Mouse (Mus musculus) spleen, adult 2 months (tissue): ENCODE data around the gene Sytl3. TPM values are rescaled to one million over a fixed set of nuclear protein-coding genes. Genes with fewer than 3 reads are reported as not detected.
A peak's percentile ranks its signal among the peaks of the same experiment; 100 is the strongest.

ENCODE experiments used
- DNase-seq, 2 experiments: peaks; one replicate each; pipeline versions ENCODE4 v3.0.0 to v3.0.0-alpha.2; 2012 to 2021; ENCODE audit warnings: low spot score in 2 of 2, low read depth in 1 of 2
- H3K27ac ChIP-seq: fragments of 200-500 bp; 2 replicates; pipeline ENCODE4 v1.5.1; 2012; ENCODE audit warnings: low read length, inconsistent platforms; ENCODE audit not compliant: insufficient read depth
- H3K27me3 ChIP-seq: fragments of 200-500 bp; 2 replicates; pipeline ENCODE4 v1.6.1; 2012; ENCODE audit warnings: mild to moderate bottlenecking, moderate library complexity, low read length, inconsistent platforms; ENCODE audit not compliant: control insufficient read depth, insufficient read depth
- H3K36me3 ChIP-seq: fragments of 200-500 bp; 2 replicates; pipeline ENCODE4 v1.6.1; 2012; ENCODE audit warnings: mild to moderate bottlenecking, low read length, inconsistent platforms; ENCODE audit not compliant: control insufficient read depth, insufficient read depth
- H3K4me1 ChIP-seq: fragments of 200-500 bp; 2 replicates; pipeline ENCODE4 v1.6.1; 2011; ENCODE audit warnings: inconsistent platforms; ENCODE audit not compliant: control insufficient read depth, insufficient read depth, insufficient read length
- H3K4me3 ChIP-seq: fragments of 200-500 bp; 2 replicates; pipeline ENCODE4 v1.5.1; 2011; ENCODE audit warnings: mild to moderate bottlenecking, inconsistent platforms; ENCODE audit not compliant: insufficient read depth, insufficient read length; ENCODE audit errors: extremely low read depth
- CTCF ChIP-seq: fragments of 200-500 bp; IDR thresholded peaks from 2 replicates; pipeline ENCODE4 v1.5.1; 2011; ENCODE audit warnings: mild to moderate bottlenecking, inconsistent platforms; ENCODE audit not compliant: insufficient read depth, insufficient read length, insufficient replicate concordance; ENCODE audit errors: extremely low read depth
- POLR2A ChIP-seq: fragments of 200-500 bp; IDR thresholded peaks from 2 replicates; pipeline ENCODE4 v1.6.1; 2011; ENCODE audit warnings: low read depth, low read length, inconsistent platforms
- WGBS: fragments of 180-500 bp; shearing (Covaris S2); methylation state at CpG from one replicate; pipeline ENCODE4 v1.1.7; 2018; 5-methylcytosine and 5-hydroxymethylcytosine counted together
- polyA plus RNA-seq: library from polyadenylated mRNA; depleted of rRNA; stranded (reverse); fragments of >200 nt; gene quantifications from 2 replicates; pipeline ENCODE4 v1.2.3, GENCODE M21; 2012

The Sytl3 gene
- polyA plus RNA-seq, 1 experiment, result 3.8 TPM

- TF ChIP-seq CTCF (no peak), POLR2A (no peak)
- WGBS, result 34% methylated on average over 7 of the region's 7 CpGs
- DNase-seq, result no peak
- Histone ChIP-seq H3K27me3 (no peaks in the 10 kb centered on the region), H3K27ac (peak overlapping the region; percentile 60), H3K4me3 (peak overlapping the region; percentile 45), H3K36me3 (0 out of 2 replicates have a peak, but pooled peaks cover 1% of the 10 kb centered on the region), H3K4me1 (peaks cover 31% of the 10 kb centered on the region)
Observed at GRCm38 (mm10) chr17:6779632-6780031, 120.7 kb downstream of the Sytl3 start.

GRCm38 (mm10) chr17:6780521-6781115 is 121.7 kb downstream of the Sytl3 start:
- H3K27ac ChIP-seq, result peak overlapping the region; percentile 60; the same call in 1 of the 2 replicates
- no peaks in the 10 kb centered on the region for H3K36me3 ChIP-seq
- 15% methylated on average over 4 of the region's 4 CpGs for WGBS
- peaks cover 25% of the 10 kb centered on the region for H3K4me1 ChIP-seq
- DNase-seq, result peak in 1 of 2 experiments; percentile 36
- TF ChIP-seq POLR2A (no peak), CTCF (no peak)
- H3K4me3 ChIP-seq, result peak overlapping the region; percentile 45
- no peaks in the 10 kb centered on the region for H3K27me3 ChIP-seq

- TF ChIP-seq POLR2A (no peak), CTCF (no peak)
- H3K4me1 ChIP-seq, result peaks cover 22% of the 10 kb centered on the region; the same call in 1 of the 2 replicates
- no peak for DNase-seq
- peak overlapping the region; percentile 95 for H3K4me3 ChIP-seq
- WGBS, result 7% methylated on average over 6 of the region's 6 CpGs
- H3K36me3 ChIP-seq, result no peaks in the 10 kb centered on the region
- no peak overlapping the region; the same call in 1 of the 2 replicates for H3K27ac ChIP-seq
- no peaks in the 10 kb centered on the region for H3K27me3 ChIP-seq
Observed at GRCm38 (mm10) chr17:6781273-6781672, 122.4 kb downstream of the Sytl3 start.

DNA sequence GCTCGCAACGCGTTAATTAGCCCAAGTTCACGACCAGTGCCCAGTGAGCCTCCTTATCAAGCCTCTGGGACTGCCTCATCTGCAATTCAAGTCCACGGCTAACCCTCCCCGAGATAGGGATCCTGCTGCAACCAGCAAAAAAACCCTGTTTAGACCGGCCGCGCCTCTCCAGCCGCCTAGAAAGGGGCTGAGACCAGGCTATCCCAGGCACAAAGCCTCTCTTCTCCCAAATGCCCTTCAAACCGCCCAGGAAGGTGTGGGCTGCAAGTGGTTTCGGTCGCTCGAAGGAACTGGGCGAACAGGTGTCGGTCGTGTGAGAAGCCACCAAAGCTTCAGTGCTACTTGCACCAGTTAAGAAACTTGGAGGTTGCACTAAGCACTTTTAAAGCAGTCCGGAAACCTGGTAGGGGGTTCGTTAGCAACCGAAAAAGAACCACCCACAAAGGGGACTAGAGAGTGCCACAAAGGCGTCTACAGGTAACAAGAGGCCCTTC is 123.2 kb downstream of the Sytl3 start:
- Histone ChIP-seq H3K27ac (peak overlapping the region; percentile 98), H3K4me1 (peaks cover 17% of the 10 kb centered on the region; the same call in 1 of the 2 replicates), H3K36me3 (no peaks in the 10 kb centered on the region), H3K4me3 (peak overlapping the region; percentile 95), H3K27me3 (no peaks in the 10 kb centered on the region)
- under 1% methylated on average over 21 of the region's 21 CpGs for WGBS
- peak in 1 of 2 experiments; percentile 51 for DNase-seq
- TF ChIP-seq POLR2A (no peak), CTCF (no peak)

GRCm38 (mm10) chr17:6782611-6783005 is 123.7 kb downstream of the Sytl3 start, which contains the start of gene Ezr:
TSS of gene Ezr (minus strand) at chr17:6782784.
- DNase-seq, result peak; percentile 83 to 89
- Histone ChIP-seq H3K27ac (peak within 1 kb of the TSS; percentile 98), H3K4me3 (peak within 1 kb of the TSS; percentile 95), H3K36me3 (no peaks in the 10 kb centered on the region), H3K4me1 (peaks cover 13% of the 10 kb centered on the region; the same call in 1 of the 2 replicates), H3K27me3 (no peaks in the 10 kb centered on the region)
- under 1% methylated on average over 52 of the region's 52 CpGs for WGBS
- TF ChIP-seq CTCF (no peak), POLR2A (peak; percentile 99)

GRCm38 (mm10) chr17:6783006-6783661 is 124.2 kb downstream of the Sytl3 start:
- Histone ChIP-seq H3K4me1 (peaks cover 10% of the 10 kb centered on the region; the same call in 1 of the 2 replicates), H3K36me3 (no peaks in the 10 kb centered on the region), H3K27ac (peak overlapping the region; percentile 98), H3K4me3 (peak overlapping the region; percentile 95), H3K27me3 (no peaks in the 10 kb centered on the region)
- peak in 1 of 2 experiments; percentile 51 for DNase-seq
- under 1% methylated on average over 58 of the region's 58 CpGs for WGBS
- TF ChIP-seq CTCF (no peak), POLR2A (peak; percentile 9)

GRCm38 (mm10) chr17:6783756-6784357 is 125.0 kb downstream of the Sytl3 start:
- no peak for DNase-seq
- no peak overlapping the region for H3K27ac ChIP-seq
- H3K27me3 ChIP-seq, result no peaks in the 10 kb centered on the region
- WGBS, result 67% methylated on average over 10 of the region's 10 CpGs
- H3K4me3 ChIP-seq, result 0 out of 2 replicates have a peak overlapping the region, but pooled peaks have one; percentile 95
- peaks cover 10% of the 10 kb centered on the region; the same call in 1 of the 2 replicates for H3K4me1 ChIP-seq
- TF ChIP-seq POLR2A, result no peak
- no peak for TF ChIP-seq CTCF
- H3K36me3 ChIP-seq, result no peaks in the 10 kb centered on the region
